Mouse (Mus musculus) bone marrow, adult 2 months (tissue): Measurements from ENCODE around the gene Syt16. TPM values are rescaled to one million over a fixed set of nuclear protein-coding genes. Genes with fewer than 3 reads are reported as not detected.

ENCODE experiments used
- H3K27ac ChIP-seq: fragments of 200-500 bp; 2 replicates; pipeline ENCODE4 v1.5.1; 2012; ENCODE audit warnings: low read depth, mild to moderate bottlenecking, control low read depth, inconsistent platforms, low read length; ENCODE audit not compliant: control insufficient read depth, poor library complexity, insufficient read depth
- H3K4me1 ChIP-seq: fragments of 200-500 bp; 2 replicates; pipeline ENCODE4 v1.6.1; 2011; ENCODE audit warnings: low read length; ENCODE audit not compliant: control insufficient read depth, insufficient read depth
- H3K4me3 ChIP-seq: fragments of 200-500 bp; replicated peaks from 2 replicates; pipeline ENCODE3; 2011; ENCODE audit warnings: mild to moderate bottlenecking, low read depth, low read length, control low read depth; ENCODE audit not compliant: control insufficient read depth
- CTCF ChIP-seq: fragments of 200-500 bp; IDR thresholded peaks from 2 replicates; pipeline ENCODE4 v1.5.1; 2011; ENCODE audit warnings: low read length, control low read depth; ENCODE audit not compliant: control insufficient read depth, insufficient read depth
- POLR2A ChIP-seq: fragments of 200-500 bp; IDR thresholded peaks from 2 replicates; pipeline ENCODE4 v1.6.1; 2011; ENCODE audit warnings: low read depth, mild to moderate bottlenecking, control low read depth, low read length, borderline replicate concordance; ENCODE audit not compliant: control insufficient read depth
- WGBS: fragments of 180-500 bp; shearing (Covaris S2); methylation state at CpG from one replicate; pipeline ENCODE4 v1.1.7; 2018; 5-methylcytosine and 5-hydroxymethylcytosine counted together
- polyA plus RNA-seq: library from polyadenylated mRNA; stranded (reverse); fragments of >200 nt; gene quantifications from 2 replicates; pipeline ENCODE4 v1.2.4, GENCODE M21; 2011; ENCODE audit warnings: low replicate concordance; ENCODE audit not compliant: missing spikeins, insufficient read depth, insufficient read length

Syt16 gene
- polyA plus RNA-seq, 1 experiment: not detected

DNA sequence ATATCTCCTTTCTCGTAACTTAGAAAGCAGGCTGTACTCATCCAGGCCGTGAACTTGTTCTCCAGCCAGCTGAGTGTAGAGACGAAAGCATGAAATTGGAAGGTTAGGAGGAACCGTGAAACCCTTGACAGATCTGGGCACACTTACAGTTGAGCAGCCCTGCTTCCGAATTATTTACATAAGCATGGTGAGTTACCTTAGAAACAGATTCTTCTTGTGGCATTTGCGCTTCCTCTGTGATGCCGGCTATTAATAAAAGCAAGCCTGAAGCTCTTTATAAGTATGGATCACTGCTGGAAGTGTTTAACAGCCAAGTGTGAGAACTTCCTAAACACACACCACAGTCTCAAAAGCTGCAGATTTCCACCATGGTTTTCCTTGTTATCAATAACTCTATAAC lies 144.7 kb downstream of the Syt16 start:
- Histone ChIP-seq H3K27ac (no peak overlapping the region), H3K4me3 (no peak overlapping the region), H3K4me1 (no peaks in the 10 kb centered on the region)
- TF ChIP-seq POLR2A (no peak), CTCF (no peak)
- 73% methylated on average over 7 of the region's 7 CpGs for WGBS

DNA sequence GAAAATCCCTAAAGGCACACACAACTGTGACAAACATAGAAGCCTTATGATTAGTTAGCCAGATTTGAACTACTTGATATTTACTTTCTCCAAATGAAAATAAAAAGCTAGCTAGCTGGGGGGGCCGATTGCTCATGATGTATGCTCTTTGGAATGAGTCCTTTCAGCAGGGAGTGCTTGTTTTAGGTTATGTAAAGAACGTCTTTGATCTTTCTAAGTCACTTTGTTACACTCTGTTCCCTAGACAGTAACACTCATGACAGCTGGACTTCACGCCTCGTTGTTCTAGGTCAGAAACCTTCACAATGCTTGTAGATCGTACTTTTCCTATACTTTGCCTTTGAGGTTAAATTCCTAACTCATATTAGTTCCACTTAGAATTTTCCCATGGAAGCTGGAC lies 146.9 kb downstream of the Syt16 start:
- no peak for TF ChIP-seq POLR2A
- TF ChIP-seq CTCF: no peak
- WGBS: 75% methylated on average over 5 of the region's 5 CpGs
- H3K27ac ChIP-seq: no peak overlapping the region
- no peaks in the 10 kb centered on the region for H3K4me1 ChIP-seq
- H3K4me3 ChIP-seq: no peak overlapping the region

DNA sequence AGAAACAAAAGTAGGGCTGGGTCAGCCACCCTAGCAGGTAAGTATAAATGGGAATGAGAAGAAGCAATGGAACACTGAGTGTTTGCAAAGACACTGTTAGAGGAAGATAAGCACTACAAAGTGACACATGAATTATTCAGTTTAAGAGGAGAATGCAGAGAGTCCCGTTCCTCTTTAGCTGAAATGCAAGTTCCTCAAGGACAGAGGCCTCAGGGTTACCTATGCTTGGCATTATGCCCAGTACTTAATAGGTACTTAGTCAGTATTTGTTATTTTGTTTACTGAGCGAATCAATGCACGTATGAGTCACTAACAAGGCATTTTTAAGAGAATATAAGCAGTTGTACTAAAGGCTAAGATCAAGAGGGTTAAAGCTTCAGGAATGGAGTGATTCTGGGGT lies 163.3 kb downstream of the Syt16 start:
- no peak for TF ChIP-seq CTCF
- TF ChIP-seq POLR2A: no peak
- Histone ChIP-seq H3K4me3 (no peak overlapping the region), H3K27ac (no peak overlapping the region), H3K4me1 (no peaks in the 10 kb centered on the region)
- 69% methylated on average over 3 of the region's 3 CpGs for WGBS

DNA sequence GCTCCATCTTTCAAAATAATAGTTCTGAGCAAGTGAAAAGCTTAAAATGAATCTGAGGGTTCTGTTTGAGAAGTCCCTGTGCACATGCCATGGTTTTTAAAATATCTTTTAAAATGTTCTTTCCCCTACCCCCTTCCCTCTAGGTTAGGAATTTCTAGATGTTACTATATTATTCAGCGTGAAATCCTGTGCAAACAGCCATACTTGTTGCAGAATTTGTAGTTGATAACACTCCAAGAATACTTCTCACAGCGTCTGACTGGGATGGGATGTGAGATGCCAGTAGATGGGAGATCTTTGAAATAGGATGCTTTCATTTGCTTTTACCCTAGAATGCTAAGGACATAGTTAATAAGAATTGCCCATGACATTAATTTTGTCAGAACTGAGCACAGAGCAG lies 165.6 kb downstream of the Syt16 start:
- no peaks in the 10 kb centered on the region for H3K4me1 ChIP-seq
- no peak overlapping the region for H3K27ac ChIP-seq
- no peak for TF ChIP-seq POLR2A
- no peak for TF ChIP-seq CTCF
- no peak overlapping the region for H3K4me3 ChIP-seq
- WGBS: 76% methylated on average over 2 of the region's 2 CpGs

DNA sequence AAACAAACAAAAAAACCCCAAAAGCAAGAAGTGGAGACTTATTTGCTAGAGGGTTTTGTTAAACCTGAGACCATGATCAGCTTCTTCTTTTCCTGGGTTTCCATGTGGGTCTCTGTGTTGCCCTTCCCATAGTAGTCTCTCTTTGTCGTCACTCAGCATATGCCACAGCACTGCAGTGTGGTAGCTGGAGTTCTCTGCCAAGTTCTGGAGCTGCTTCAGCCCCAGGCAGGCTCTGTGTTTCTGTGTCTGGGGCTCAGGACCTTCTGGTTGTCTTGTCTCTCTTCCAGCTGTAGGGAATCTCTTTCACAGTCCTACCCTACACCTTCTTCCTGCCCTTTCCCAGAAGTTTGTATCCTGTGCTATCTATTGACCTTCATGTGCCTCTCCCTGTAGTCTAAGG lies 173.8 kb downstream of the Syt16 start:
- Histone ChIP-seq H3K27ac (no peak overlapping the region), H3K4me3 (no peak overlapping the region), H3K4me1 (no peaks in the 10 kb centered on the region)
- TF ChIP-seq CTCF (no peak), POLR2A (no peak)
- WGBS: 69% methylated on average over 1 of the region's 1 CpGs

DNA sequence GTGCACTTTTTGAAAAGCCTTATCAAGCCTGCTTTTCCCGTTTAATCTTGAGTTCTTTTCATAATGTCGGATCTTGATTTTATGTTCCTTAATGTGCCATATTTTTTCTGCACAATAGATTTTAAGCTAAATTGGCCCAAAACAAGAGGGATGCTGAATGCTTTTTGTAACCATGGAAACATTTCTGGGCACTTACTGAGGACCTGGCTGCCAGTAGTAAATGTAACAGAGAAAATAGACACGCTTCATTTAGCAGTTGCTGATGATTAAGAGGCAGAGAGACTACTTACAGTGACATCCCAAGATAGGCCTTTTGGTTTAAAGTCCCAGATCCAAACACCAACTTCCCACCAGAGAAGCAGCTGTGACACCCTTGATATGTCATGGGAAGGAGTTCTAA lies 176.4 kb downstream of the Syt16 start:
- no peaks in the 10 kb centered on the region for H3K4me1 ChIP-seq
- WGBS: 82% methylated on average over 3 of the region's 3 CpGs
- no peak overlapping the region for H3K27ac ChIP-seq
- H3K4me3 ChIP-seq: no peak overlapping the region
- TF ChIP-seq CTCF: no peak
- TF ChIP-seq POLR2A: no peak

DNA sequence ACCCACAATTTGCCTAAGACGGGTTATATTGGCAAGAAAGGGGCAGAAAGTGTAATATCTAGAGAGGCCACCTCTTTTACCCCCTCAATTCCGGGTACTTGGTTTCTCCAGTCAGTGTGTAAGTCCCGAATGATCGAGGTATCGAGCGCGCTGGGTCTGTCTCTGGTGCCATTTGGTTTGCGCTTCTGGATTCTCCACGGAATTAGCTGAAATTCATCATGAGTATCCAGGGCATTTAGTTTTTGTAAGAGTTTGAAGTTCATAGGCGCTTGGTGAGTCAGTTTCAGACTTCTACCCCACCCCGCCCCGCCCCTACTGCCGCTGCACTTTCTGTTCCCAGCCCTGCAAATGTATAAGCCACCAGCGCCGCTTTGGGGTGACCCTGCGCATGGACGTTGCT lies 187.1 kb downstream of the Syt16 start:
- H3K4me3 ChIP-seq: no peak overlapping the region
- H3K27ac ChIP-seq: no peak overlapping the region
- no peak for TF ChIP-seq POLR2A
- no peak for TF ChIP-seq CTCF
- no peaks in the 10 kb centered on the region for H3K4me1 ChIP-seq
- WGBS: 61% methylated on average over 17 of the region's 17 CpGs

DNA sequence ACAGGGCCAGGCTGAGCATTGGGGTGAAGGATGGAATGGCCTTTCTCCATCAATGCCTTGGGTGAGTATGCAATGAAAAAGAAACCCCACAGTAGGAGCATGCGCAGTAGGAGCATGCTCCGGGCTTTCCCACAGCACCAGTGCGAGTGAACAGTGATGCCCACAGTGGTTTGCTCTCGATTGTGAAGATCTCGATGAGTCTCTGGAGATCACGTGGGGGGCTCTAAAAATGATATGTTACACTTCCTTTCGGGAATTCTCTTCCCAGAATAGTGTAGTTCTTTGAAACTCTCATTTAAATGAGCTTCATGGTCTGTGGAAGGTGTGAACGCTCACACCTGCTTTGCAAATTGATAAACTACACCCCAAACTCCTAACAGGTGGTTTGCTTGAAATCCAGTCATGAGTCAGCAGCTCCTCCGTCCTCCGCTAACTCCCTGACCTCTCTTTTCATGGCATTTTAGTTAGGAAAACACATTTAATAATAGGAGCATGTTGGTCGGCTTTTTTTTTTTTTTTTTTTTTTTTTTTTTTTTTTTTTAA lies 190.9 kb downstream of the Syt16 start:
- no peak overlapping the region for H3K27ac ChIP-seq
- WGBS: 77% methylated on average over 11 of the region's 11 CpGs
- no peak overlapping the region for H3K4me3 ChIP-seq
- H3K4me1 ChIP-seq: no peaks in the 10 kb centered on the region
- TF ChIP-seq POLR2A (no peak), CTCF (no peak)

DNA sequence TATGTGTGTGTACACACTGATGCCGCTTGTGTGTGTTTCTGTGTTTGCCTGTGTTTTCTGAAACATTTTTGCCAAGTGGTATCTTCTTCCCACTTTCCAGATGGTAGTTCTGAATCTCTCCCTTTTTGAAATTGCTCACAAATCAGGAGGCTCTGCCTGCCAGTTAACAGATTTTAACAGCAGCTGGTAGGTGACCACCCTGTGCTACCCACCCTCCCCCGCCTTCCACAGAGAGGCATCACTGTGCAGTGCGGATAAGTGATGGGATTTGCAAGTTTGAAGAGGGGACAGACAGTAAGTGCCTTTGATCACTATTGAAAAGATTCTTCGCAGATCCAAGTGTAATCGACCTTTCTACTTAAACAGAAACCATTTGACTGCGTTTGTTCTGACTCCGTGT lies 191.4 kb downstream of the Syt16 start:
- Histone ChIP-seq H3K4me1 (no peaks in the 10 kb centered on the region), H3K27ac (no peak overlapping the region), H3K4me3 (no peak overlapping the region)
- TF ChIP-seq POLR2A (no peak), CTCF (no peak)
- WGBS: 74% methylated on average over 7 of the region's 7 CpGs
